Mouse (Mus musculus): ENCODE data around the gene Tmem108.

- TF ChIP-seq CTCF (conservative IDR thresholded peaks at IDR 0.05; ENCODE audit: low read length): no peak
- no peak for TF ChIP-seq POU5F1 (IDR thresholded peaks at IDR 0.05; ENCODE audit: borderline replicate concordance, low read length)
- no peak for TF ChIP-seq NANOG (IDR thresholded peaks at IDR 0.05; ENCODE audit: borderline replicate concordance, low read length)
Observed at GRCm38 (mm10) chr9:103489883-103490282, 271.8 kb downstream of the Tmem108 start.
